Comparison of ENCODE assay signal across 8 mouse cellular contexts in the genomic region with DNA sequence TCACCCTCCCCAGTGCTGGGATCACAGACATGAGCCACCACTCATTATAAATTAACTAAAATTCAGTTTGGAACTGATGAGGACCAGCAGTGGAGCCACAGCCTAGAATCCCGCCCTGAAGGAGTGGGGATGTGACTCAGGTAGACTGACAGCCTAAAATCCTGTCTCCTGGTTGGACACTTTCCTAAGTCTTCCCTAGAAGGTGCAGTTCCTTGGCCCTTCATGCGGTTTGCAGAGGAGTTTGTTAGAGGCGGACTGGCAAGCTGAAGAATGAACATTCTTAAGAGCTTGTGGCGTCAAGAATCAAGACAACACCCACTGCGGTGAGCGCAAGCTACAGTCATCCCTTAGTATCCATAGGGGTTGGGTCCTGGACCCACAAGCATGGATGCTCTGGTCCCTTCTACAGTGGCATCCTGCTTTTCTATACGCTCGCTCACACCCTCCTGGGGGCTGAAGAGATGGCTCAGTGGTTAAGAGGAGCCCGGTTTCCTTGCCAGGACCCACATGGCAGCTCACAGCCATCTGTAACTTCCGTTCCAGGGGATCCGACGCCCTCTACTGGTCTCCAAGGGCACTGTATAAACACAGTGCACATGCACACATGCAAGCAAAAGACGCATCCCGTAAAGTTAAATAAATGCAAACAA. TPM values are rescaled to one million over a fixed set of nuclear protein-coding genes. Genes with fewer than 3 reads are reported as not detected.
DNase-seq lines count a peak whose midpoint lies in the region; ATAC-seq lines count a peak whose summit lies in the region.

No protein-coding gene starts in this region.

- no peak for ATAC-seq in hindbrain, embryonic 13.5 days (ENCODE audit: low FRiP score)
- no peak for ATAC-seq in midbrain, embryonic 11.5 days (ENCODE audit: low FRiP score)
- no peak; the same call in 1 of the 2 replicates for ATAC-seq in megakaryocyte-erythroid progenitor cell, adult 5-6 weeks (replicated peaks; ENCODE audit: low FRiP score, low TSS enrichment, poor library complexity, severe bottlenecking)

- H3K9ac ChIP-seq in hindbrain, embryonic 13.5 days: peak overlapping the region; percentile 80
- peak overlapping the region; percentile 73 for H3K9ac ChIP-seq in midbrain, embryonic 11.5 days (ENCODE audit: low read length)

- peak; percentile 94 for DNase-seq in heart, adult 11 months
- DNase-seq in heart, adult 8-10 months (ENCODE audit: low spot score): no peak
- DNase-seq in B cell, adult 2 months: peak; percentile 57 to 58
- peak; percentile 67 to 83 for DNase-seq in cerebellum, postnatal 14 days
- DNase-seq in midbrain, embryonic 11.5 days (ENCODE audit: low spot score, missing footprints): peak; percentile 91
- DNase-seq in kidney, adult 9 months: no peak

- peak overlapping the region; percentile 93 for H3K27ac ChIP-seq in hindbrain, embryonic 13.5 days
- no peak overlapping the region for H3K27ac ChIP-seq in midbrain, embryonic 11.5 days (ENCODE audit: low read depth, low read length)

- 36% methylated on average over 14 of the region's 14 CpGs for WGBS in hindbrain, embryonic 13.5 days
- 40% methylated on average over 14 of the region's 14 CpGs for WGBS in midbrain, embryonic 11.5 days

- peak overlapping the region; percentile 72 for H3K4me2 ChIP-seq in hindbrain, embryonic 13.5 days
- peak overlapping the region; percentile 85 for H3K4me2 ChIP-seq in midbrain, embryonic 11.5 days

- peak overlapping the region; percentile 53 for H3K4me3 ChIP-seq in hindbrain, embryonic 13.5 days
- H3K4me3 ChIP-seq in midbrain, embryonic 11.5 days (ENCODE audit: low read depth, low read length): peak overlapping the region; percentile 58

- H3K4me1 ChIP-seq in hindbrain, embryonic 13.5 days (replicated peaks): peaks cover 44% of the 10 kb centered on the region
- peaks cover 14% of the 10 kb centered on the region for H3K4me1 ChIP-seq in midbrain, embryonic 11.5 days (ENCODE audit: control insufficient read depth, insufficient read depth, low read length)

- H3K9me3 ChIP-seq in hindbrain, embryonic 13.5 days: no peaks in the 10 kb centered on the region
- H3K9me3 ChIP-seq in midbrain, embryonic 11.5 days (ENCODE audit: control insufficient read depth, low read length): no peaks in the 10 kb centered on the region

- H3K27me3 ChIP-seq in hindbrain, embryonic 13.5 days: 0 out of 2 replicates have a peak, but pooled peaks cover 7% of the 10 kb centered on the region
- H3K27me3 ChIP-seq in midbrain, embryonic 11.5 days (ENCODE audit: control insufficient read depth, insufficient read depth, low read length): peaks cover 7% of the 10 kb centered on the region

- H3K36me3 ChIP-seq in hindbrain, embryonic 13.5 days: peaks cover 74% of the 10 kb centered on the region
- H3K36me3 ChIP-seq in midbrain, embryonic 11.5 days (ENCODE audit: control insufficient read depth, insufficient read depth, low read length): peaks cover 21% of the 10 kb centered on the region

RNA-seq across cellular contexts. Expression of gene Dda1, which starts 8.3 kb away (rescaled TPM):
- total RNA-seq in heart, adult 8-10 months (2022): 10 to 100 TPM; 31.0 to 37.7 (median 33.8) TPM
- polyA plus RNA-seq in hindbrain, embryonic 13.5 days (2015; fragmentation: Nextera tagmentation; extraction: Ambion mirVana): 212 and 214 TPM in 2 replicates
- 128 and 129 TPM in 2 replicates for polyA plus RNA-seq in midbrain, embryonic 11.5 days (2014; fragmentation: Nextera tagmentation; extraction: Ambion mirVana)
- total RNA-seq in megakaryocyte-erythroid progenitor cell, adult 5-6 weeks (2014; fragmentation: Nextera tagmentation): 31.4 and 47.5 TPM in 2 replicates
- total RNA-seq in megakaryocyte-erythroid progenitor cell, adult 5-6 weeks (2017): 13.3 and 19.6 TPM in 2 replicates

RNA-seq across cellular contexts. Expression of gene Ano8, which starts 8.4 kb away (rescaled TPM):
- 10 to 100 TPM; 14.1 to 17.3 (median 16.1) TPM for total RNA-seq in heart, adult 8-10 months (2022)
- 6.6 and 7.1 TPM in 2 replicates for polyA plus RNA-seq in hindbrain, embryonic 13.5 days (2015; fragmentation: Nextera tagmentation; extraction: Ambion mirVana)
- 4.0 and 4.7 TPM in 2 replicates for polyA plus RNA-seq in midbrain, embryonic 11.5 days (2014; fragmentation: Nextera tagmentation; extraction: Ambion mirVana)
- 2.4 and 4.5 TPM in 2 replicates for total RNA-seq in megakaryocyte-erythroid progenitor cell, adult 5-6 weeks (2014; fragmentation: Nextera tagmentation)
- 2.3 and 3.4 TPM in 2 replicates for total RNA-seq in megakaryocyte-erythroid progenitor cell, adult 5-6 weeks (2017)

RNA-seq across cellular contexts. Expression of gene Gtpbp3, which starts 10.6 kb away (rescaled TPM):
- 10 to 100 TPM; 17.5 to 22.2 (median 19.0) TPM for total RNA-seq in heart, adult 8-10 months (2022)
- polyA plus RNA-seq in hindbrain, embryonic 13.5 days (2015; fragmentation: Nextera tagmentation; extraction: Ambion mirVana): 13.7 and 14.3 TPM in 2 replicates
- 4.0 and 4.6 TPM in 2 replicates for polyA plus RNA-seq in midbrain, embryonic 11.5 days (2014; fragmentation: Nextera tagmentation; extraction: Ambion mirVana)
- total RNA-seq in megakaryocyte-erythroid progenitor cell, adult 5-6 weeks (2014; fragmentation: Nextera tagmentation): 15.1 and 20.3 TPM in 2 replicates
- total RNA-seq in megakaryocyte-erythroid progenitor cell, adult 5-6 weeks (2017): 18.7 and 32.1 TPM in 2 replicates

RNA-seq across cellular contexts. Expression of gene Mrpl34, which starts 12.6 kb away (rescaled TPM):
- total RNA-seq in heart, adult 8-10 months (2022): 100 to 1,000 TPM; 114 to 128 (median 119) TPM
- polyA plus RNA-seq in hindbrain, embryonic 13.5 days (2015; fragmentation: Nextera tagmentation; extraction: Ambion mirVana): 222 and 230 TPM in 2 replicates
- polyA plus RNA-seq in midbrain, embryonic 11.5 days (2014; fragmentation: Nextera tagmentation; extraction: Ambion mirVana): 249 and 251 TPM in 2 replicates
- total RNA-seq in megakaryocyte-erythroid progenitor cell, adult 5-6 weeks (2014; fragmentation: Nextera tagmentation): 82.3 and 120 TPM in 2 replicates
- 46.7 and 63.4 TPM in 2 replicates for total RNA-seq in megakaryocyte-erythroid progenitor cell, adult 5-6 weeks (2017)

RNA-seq across cellular contexts. Expression of gene Abhd8, which starts 13.9 kb away (rescaled TPM):
- total RNA-seq in heart, adult 8-10 months (2022): 10 to 100 TPM; 21.4 to 29.6 (median 24.8) TPM
- 127 and 136 TPM in 2 replicates for polyA plus RNA-seq in hindbrain, embryonic 13.5 days (2015; fragmentation: Nextera tagmentation; extraction: Ambion mirVana)
- 36.4 and 42.2 TPM in 2 replicates for polyA plus RNA-seq in midbrain, embryonic 11.5 days (2014; fragmentation: Nextera tagmentation; extraction: Ambion mirVana)
- total RNA-seq in megakaryocyte-erythroid progenitor cell, adult 5-6 weeks (2014; fragmentation: Nextera tagmentation): 5.3 and 7.1 TPM in 2 replicates
- total RNA-seq in megakaryocyte-erythroid progenitor cell, adult 5-6 weeks (2017): 4.7 and 6.3 TPM in 2 replicates

Comparison
In these comparisons a context has a peak if more than half of its experiments do, and no peak if none do; other contexts are left out.
1. DNase-seq: peak in heart, adult 11 months (single experiment), B cell, adult 2 months (2 of 2), cerebellum, postnatal 14 days (2 of 2) and midbrain, embryonic 11.5 days (single experiment); none in heart, adult 8-10 months (single experiment) and kidney, adult 9 months (single experiment).